1 mouse cellular context compared by ENCODE assay signal in genomic region chr10:130336385-130336784, GRCm38 (mm10).
A peak's percentile ranks its signal among the peaks of the same experiment; 100 is the strongest.
TF ChIP-seq lines count a peak whose summit lies in the region.

No protein-coding gene starts in this region.

TF ChIP-seq in MEL, 35 proteins besides CTCF, POLR2A, EP300 and RAD21 (continued from another document):
- TF ChIP-seq ELF1 (IDR thresholded peaks at IDR 0.05; ENCODE audit: low read depth, low read length): peak; percentile 62; the same call in 1 of the 2 replicates
- no peak for TF ChIP-seq CHD1 (IDR thresholded peaks at IDR 0.05; ENCODE audit: low read depth, low read length)
- no peak for TF ChIP-seq NRF1 (IDR thresholded peaks at IDR 0.05; ENCODE audit: insufficient read depth, low read depth, low read length, poor library complexity, severe bottlenecking)
- TF ChIP-seq ETS1 (IDR thresholded peaks at IDR 0.05; ENCODE audit: low read depth, low read length): peak; percentile 89
- peak; percentile 65 for TF ChIP-seq SIN3A (IDR thresholded peaks at IDR 0.05; ENCODE audit: low read length)
- no peak; the same call in 1 of the 2 replicates for TF ChIP-seq HCFC1 (IDR thresholded peaks at IDR 0.05; ENCODE audit: low read depth, low read length)
- TF ChIP-seq UBTF (IDR thresholded peaks at IDR 0.05; ENCODE audit: borderline replicate concordance, insufficient read depth, low read depth, low read length): no peak
- TF ChIP-seq ZC3H11A (IDR thresholded peaks at IDR 0.05; ENCODE audit: low read depth, low read length): no peak
- no peak for TF ChIP-seq E2F4 (IDR thresholded peaks at IDR 0.05; ENCODE audit: borderline replicate concordance, low read depth, low read length)
- 0 out of 2 replicates have a peak, but pooled peaks have one; percentile 9 for TF ChIP-seq MAFK (IDR thresholded peaks at IDR 0.05; ENCODE audit: borderline replicate concordance, low read depth, low read length)
- no peak for TF ChIP-seq JUND (IDR thresholded peaks at IDR 0.05; ENCODE audit: low read depth, low read length)
- TF ChIP-seq ZNF384 (IDR thresholded peaks at IDR 0.05; ENCODE audit: low read depth, low read length): 0 out of 2 replicates have a peak, but pooled peaks have one; percentile 27
- TF ChIP-seq MAZ (IDR thresholded peaks at IDR 0.05; ENCODE audit: low read depth, low read length): no peak
- TF ChIP-seq TCF12 (IDR thresholded peaks at IDR 0.05; ENCODE audit: low read depth, low read length): peak; percentile 87
- no peak for TF ChIP-seq MYB (IDR thresholded peaks at IDR 0.05; ENCODE audit: low read depth, low read length)
- 0 out of 2 replicates have a peak, but pooled peaks have one; percentile 27 for TF ChIP-seq MYC (IDR thresholded peaks at IDR 0.05; ENCODE audit: low read depth, low read length)
- TF ChIP-seq NELFE (IDR thresholded peaks at IDR 0.05; ENCODE audit: low read depth, low read length): no peak
- no peak for TF ChIP-seq MEF2A (IDR thresholded peaks at IDR 0.05; ENCODE audit: extremely low read depth, insufficient replicate concordance, low read depth, low read length, poor library complexity, severe bottlenecking)
- no peak for TF ChIP-seq TBP (IDR thresholded peaks at IDR 0.05; ENCODE audit: low read depth, low read length)
- no peak for TF ChIP-seq KAT2A (conservative IDR thresholded peaks at IDR 0.05; ENCODE audit: low read depth, low read length)
- TF ChIP-seq GABPA (IDR thresholded peaks at IDR 0.05; ENCODE audit: low read depth, low read length): no peak
- TF ChIP-seq SMC3 (IDR thresholded peaks at IDR 0.05; ENCODE audit: low read depth, low read length): no peak
- TF ChIP-seq TAL1 (IDR thresholded peaks at IDR 0.05; ENCODE audit: low read length): peak; percentile 36
- TF ChIP-seq ZMIZ1 (IDR thresholded peaks at IDR 0.05; ENCODE audit: low read depth, low read length): no peak
- no peak for TF ChIP-seq POLR2AphosphoS5 (IDR thresholded peaks at IDR 0.05; ENCODE audit: borderline replicate concordance, low read depth, low read length)
- TF ChIP-seq MXI1 (IDR thresholded peaks at IDR 0.05; ENCODE audit: low read depth, low read length): peak; percentile 41; the same call in 1 of the 2 replicates
- peak; percentile 79; the same call in 1 of the 2 replicates for TF ChIP-seq RCOR1 (IDR thresholded peaks at IDR 0.05; ENCODE audit: low read depth, low read length)
- no peak for TF ChIP-seq ZKSCAN1 (IDR thresholded peaks at IDR 0.05; ENCODE audit: low read depth, low read length)
- TF ChIP-seq BHLHE40 (IDR thresholded peaks at IDR 0.05; ENCODE audit: borderline replicate concordance, low read depth, low read length): peak; percentile 37; the same call in 1 of the 2 replicates
- peak; percentile 95 for TF ChIP-seq GATA1 (IDR thresholded peaks at IDR 0.05; ENCODE audit: low read depth, low read length)
- TF ChIP-seq CHD2 (IDR thresholded peaks at IDR 0.05; ENCODE audit: low read length): peak; percentile 34; the same call in 1 of the 2 replicates
